Mouse (Mus musculus): Measurements from ENCODE around the gene Crygc. TPM values are rescaled to one million over a fixed set of nuclear protein-coding genes. Genes with fewer than 3 reads are reported as not detected.
A peak's percentile ranks its signal among the peaks of the same experiment; 100 is the strongest.

Crygc gene
- not detected in 2 replicates for polyA plus RNA-seq (2014; fragmentation: Nextera tagmentation; extraction: Ambion mirVana)

- no peak for ATAC-seq (replicated peaks; ENCODE audit: insufficient number of reproducible peaks, low FRiP score, low TSS enrichment)
- 58% methylated on average over 6 of the region's 6 CpGs for WGBS (ENCODE audit: insufficient replicate concordance)
Measured at GRCm38 (mm10) chr1:65073589-65073988, at the start of gene Crygc. Gene Crygc, minus strand, starts transcription at chr1:65073689.

GRCm38 (mm10) chr1:65122574-65123372, 49.3 kb upstream of the Crygc start, which contains the start of gene D630023F18Rik:
Gene D630023F18Rik, minus strand, starts transcription at chr1:65123214.
- no peak within 1 kb of the TSS for H3K27ac ChIP-seq (ENCODE audit: low read depth, low read length)
- H3K4me3 ChIP-seq (ENCODE audit: low read depth, low read length): peak within 1 kb of the TSS; percentile 35
- no peaks in the 10 kb centered on the region for H3K27me3 ChIP-seq (ENCODE audit: control insufficient read depth, insufficient read depth, low read length)
- no peak for ATAC-seq (replicated peaks; ENCODE audit: insufficient number of reproducible peaks, low FRiP score, low TSS enrichment)
- no peaks in the 10 kb centered on the region for H3K9me3 ChIP-seq (replicated peaks; ENCODE audit: control insufficient read depth, low read length)
- WGBS (ENCODE audit: insufficient replicate concordance): 22% methylated on average over 9 of the region's 9 CpGs
- H3K9ac ChIP-seq (ENCODE audit: low read depth, low read length): no peak within 1 kb of the TSS
- H3K4me1 ChIP-seq (ENCODE audit: control insufficient read depth, insufficient read depth, low read length): 0 out of 2 replicates have a peak, but pooled peaks cover 2% of the 10 kb centered on the region
- peak within 1 kb of the TSS; percentile 51 for H3K4me2 ChIP-seq
- no peaks in the 10 kb centered on the region for H3K36me3 ChIP-seq (ENCODE audit: control insufficient read depth, insufficient read depth, low read length)

More at GRCm38 (mm10) chr1:65073589-65073988, at the start of gene Crygc:
- H3K9ac ChIP-seq (ENCODE audit: low read depth, low read length): no peak within 1 kb of the TSS
- H3K4me2 ChIP-seq: no peak within 1 kb of the TSS
- 0 out of 2 replicates have a peak, but pooled peaks cover 2% of the 10 kb centered on the region for H3K9me3 ChIP-seq (replicated peaks; ENCODE audit: control insufficient read depth, low read length)
- H3K4me1 ChIP-seq (ENCODE audit: control insufficient read depth, insufficient read depth, low read length): no peaks in the 10 kb centered on the region
- H3K27ac ChIP-seq (ENCODE audit: low read depth, low read length): no peak within 1 kb of the TSS
- no peak within 1 kb of the TSS for H3K4me3 ChIP-seq (ENCODE audit: low read depth, low read length)
- H3K27me3 ChIP-seq (ENCODE audit: control insufficient read depth, insufficient read depth, low read length): no peaks in the 10 kb centered on the region
- H3K36me3 ChIP-seq (ENCODE audit: control insufficient read depth, insufficient read depth, low read length): no peaks in the 10 kb centered on the region

- ATAC-seq (replicated peaks; ENCODE audit: insufficient number of reproducible peaks, low FRiP score, low TSS enrichment): no peak
Measured at GRCm38 (mm10) chr1:65119438-65119837, 45.9 kb upstream of the Crygc start, which contains the start of gene Gm28845. Gene Gm28845, minus strand, starts transcription at chr1:65119558.

GRCm38 (mm10) chr1:65118150-65118913, 44.8 kb upstream of the Crygc start:
- H3K4me1 ChIP-seq (ENCODE audit: control insufficient read depth, insufficient read depth, low read length): 0 out of 2 replicates have a peak, but pooled peaks cover 2% of the 10 kb centered on the region
- WGBS (ENCODE audit: insufficient replicate concordance): 61% methylated on average over 8 of the region's 8 CpGs
- no peak overlapping the region for H3K27ac ChIP-seq (ENCODE audit: low read depth, low read length)
- H3K4me2 ChIP-seq: no peak overlapping the region
- no peak overlapping the region for H3K9ac ChIP-seq (ENCODE audit: low read depth, low read length)
- H3K9me3 ChIP-seq (replicated peaks; ENCODE audit: control insufficient read depth, low read length): no peaks in the 10 kb centered on the region
- ATAC-seq (replicated peaks; ENCODE audit: insufficient number of reproducible peaks, low FRiP score, low TSS enrichment): no peak
- H3K4me3 ChIP-seq (ENCODE audit: low read depth, low read length): no peak overlapping the region
- H3K36me3 ChIP-seq (ENCODE audit: control insufficient read depth, insufficient read depth, low read length): no peaks in the 10 kb centered on the region
- no peaks in the 10 kb centered on the region for H3K27me3 ChIP-seq (ENCODE audit: control insufficient read depth, insufficient read depth, low read length)

More at GRCm38 (mm10) chr1:65119438-65119837, 45.9 kb upstream of the Crygc start, which contains the start of gene Gm28845:
- Histone ChIP-seq H3K4me2 (no peak within 1 kb of the TSS), H3K27me3 (ENCODE audit: control insufficient read depth, insufficient read depth, low read length) (no peaks in the 10 kb centered on the region), H3K4me3 (ENCODE audit: low read depth, low read length) (no peak within 1 kb of the TSS), H3K27ac (ENCODE audit: low read depth, low read length) (no peak within 1 kb of the TSS), H3K4me1 (ENCODE audit: control insufficient read depth, insufficient read depth, low read length) (0 out of 2 replicates have a peak, but pooled peaks cover 2% of the 10 kb centered on the region), H3K9me3 (replicated peaks; ENCODE audit: control insufficient read depth, low read length) (no peaks in the 10 kb centered on the region), H3K9ac (ENCODE audit: low read depth, low read length) (no peak within 1 kb of the TSS), H3K36me3 (ENCODE audit: control insufficient read depth, insufficient read depth, low read length) (no peaks in the 10 kb centered on the region)
- WGBS (ENCODE audit: insufficient replicate concordance): 87% methylated on average over 1 of the region's 1 CpGs

GRCm38 (mm10) chr1:65113536-65114172, 40.2 kb upstream of the Crygc start:
- no peak for ATAC-seq (replicated peaks; ENCODE audit: insufficient number of reproducible peaks, low FRiP score, low TSS enrichment)
- H3K4me3 ChIP-seq (ENCODE audit: low read depth, low read length): no peak overlapping the region
- WGBS (ENCODE audit: insufficient replicate concordance): 88% methylated on average over 5 of the region's 5 CpGs
- no peaks in the 10 kb centered on the region for H3K4me1 ChIP-seq (ENCODE audit: control insufficient read depth, insufficient read depth, low read length)
- no peaks in the 10 kb centered on the region for H3K9me3 ChIP-seq (replicated peaks; ENCODE audit: control insufficient read depth, low read length)
- no peak overlapping the region for H3K4me2 ChIP-seq
- no peaks in the 10 kb centered on the region for H3K27me3 ChIP-seq (ENCODE audit: control insufficient read depth, insufficient read depth, low read length)
- no peak overlapping the region for H3K9ac ChIP-seq (ENCODE audit: low read depth, low read length)
- no peaks in the 10 kb centered on the region for H3K36me3 ChIP-seq (ENCODE audit: control insufficient read depth, insufficient read depth, low read length)
- no peak overlapping the region for H3K27ac ChIP-seq (ENCODE audit: low read depth, low read length)

DNA sequence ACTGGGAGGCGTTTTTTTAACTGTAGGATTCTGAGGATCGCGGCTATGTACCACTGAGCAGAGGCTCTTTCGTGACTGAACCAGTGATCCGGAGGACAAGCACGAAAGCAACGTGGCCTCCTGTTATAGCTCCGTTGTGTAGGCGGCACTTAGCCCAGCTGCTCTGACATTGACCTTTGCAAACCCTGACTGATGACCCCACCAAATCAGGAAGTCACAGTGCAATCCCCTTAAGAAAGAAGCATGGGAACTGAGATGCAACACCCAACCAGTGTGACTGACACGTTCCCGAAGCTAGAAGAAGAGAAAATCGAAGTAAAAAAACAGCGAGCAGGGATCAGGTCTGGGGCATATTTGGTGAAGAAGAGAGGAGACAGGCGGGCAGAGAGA, 39.3 kb upstream of the Crygc start:
- ATAC-seq (replicated peaks; ENCODE audit: insufficient number of reproducible peaks, low FRiP score, low TSS enrichment): no peak
- H3K27ac ChIP-seq (ENCODE audit: low read depth, low read length): no peak overlapping the region
- H3K9ac ChIP-seq (ENCODE audit: low read depth, low read length): 0 out of 2 replicates have a peak overlapping the region, but pooled peaks have one; percentile 22
- no peak overlapping the region; the same call in 1 of the 2 replicates for H3K4me3 ChIP-seq (ENCODE audit: low read depth, low read length)
- H3K27me3 ChIP-seq (ENCODE audit: control insufficient read depth, insufficient read depth, low read length): no peaks in the 10 kb centered on the region
- no peaks in the 10 kb centered on the region for H3K36me3 ChIP-seq (ENCODE audit: control insufficient read depth, insufficient read depth, low read length)
- no peaks in the 10 kb centered on the region for H3K4me1 ChIP-seq (ENCODE audit: control insufficient read depth, insufficient read depth, low read length)
- H3K9me3 ChIP-seq (replicated peaks; ENCODE audit: control insufficient read depth, low read length): no peaks in the 10 kb centered on the region
- WGBS (ENCODE audit: insufficient replicate concordance): 48% methylated on average over 14 of the region's 14 CpGs
- H3K4me2 ChIP-seq: peak overlapping the region; percentile 55

DNA sequence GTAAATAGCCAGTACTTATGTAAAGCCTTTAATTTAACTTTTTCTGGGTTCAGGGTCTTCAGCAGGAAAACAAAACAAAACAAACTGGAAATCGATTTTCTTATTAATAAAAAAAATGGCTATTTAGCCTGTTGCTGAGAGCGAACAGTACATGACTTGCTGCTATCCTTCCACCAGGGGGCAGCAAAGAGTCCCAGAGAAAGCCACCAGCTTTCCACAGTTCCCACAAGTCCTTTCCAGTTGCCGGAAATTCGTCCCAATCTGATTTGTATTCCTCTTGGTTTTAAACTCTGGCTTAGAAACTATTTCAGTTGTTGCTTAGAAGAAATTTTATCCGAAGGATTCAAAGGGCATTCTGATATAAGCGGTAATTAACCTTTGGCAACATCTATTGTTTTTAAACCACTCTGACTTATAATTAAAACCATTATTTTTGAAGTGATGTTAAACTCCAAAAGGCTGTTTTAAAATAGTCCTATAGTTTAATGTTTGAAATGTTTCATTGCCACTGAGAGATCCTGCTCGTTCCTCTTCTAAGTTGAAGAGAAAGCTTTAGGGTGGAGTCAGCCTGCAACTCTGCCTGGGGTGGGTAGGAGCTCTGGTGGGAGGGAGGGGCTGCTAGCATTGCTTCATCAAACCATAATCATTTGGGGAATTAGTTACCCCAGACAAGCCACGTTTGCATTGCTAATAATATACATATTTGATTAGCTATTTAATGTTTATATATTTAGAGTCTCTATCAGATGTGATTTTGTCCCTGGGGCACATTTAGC, 38.7 kb upstream of the Crygc start:
- peak overlapping the region; percentile 55 for H3K4me2 ChIP-seq
- no peak overlapping the region for H3K27ac ChIP-seq (ENCODE audit: low read depth, low read length)
- no peaks in the 10 kb centered on the region for H3K27me3 ChIP-seq (ENCODE audit: control insufficient read depth, insufficient read depth, low read length)
- no peaks in the 10 kb centered on the region for H3K36me3 ChIP-seq (ENCODE audit: control insufficient read depth, insufficient read depth, low read length)
- no peak overlapping the region; the same call in 1 of the 2 replicates for H3K4me3 ChIP-seq (ENCODE audit: low read depth, low read length)
- no peak overlapping the region for H3K9ac ChIP-seq (ENCODE audit: low read depth, low read length)
- 15% methylated on average over 8 of the region's 8 CpGs for WGBS (ENCODE audit: insufficient replicate concordance)
- 0 out of 2 replicates have a peak, but pooled peaks have one; percentile 52 for ATAC-seq (replicated peaks; ENCODE audit: insufficient number of reproducible peaks, low FRiP score, low TSS enrichment)
- H3K4me1 ChIP-seq (ENCODE audit: control insufficient read depth, insufficient read depth, low read length): no peaks in the 10 kb centered on the region
- no peaks in the 10 kb centered on the region for H3K9me3 ChIP-seq (replicated peaks; ENCODE audit: control insufficient read depth, low read length)
